Mouse (Mus musculus) stomach, postnatal 0 days (tissue): ENCODE data around the gene Nmt1. TPM values are rescaled to one million over a fixed set of nuclear protein-coding genes. Genes with fewer than 3 reads are reported as not detected.
A peak's percentile ranks its signal among the peaks of the same experiment; 100 is the strongest.

ENCODE experiments used
- ATAC-seq: fragments of 200-750 bp; cut with Nextera tagmentation; 2 replicates; pipeline ENCODE4 v1.8.0; 2017; ENCODE audit not compliant: low FRiP score, low TSS enrichment
- DNase-seq: peaks from one replicate; pipeline ENCODE4 v3.0.0-alpha.2; 2016; ENCODE audit warnings: low spot score
- H3K27ac ChIP-seq: fragments of 300-500 bp; sonication (generic); replicated peaks from 2 replicates; pipeline ENCODE4 v1.5.1; 2014; ENCODE audit warnings: mild to moderate bottlenecking, control low read depth
- H3K27me3 ChIP-seq: fragments of 300-500 bp; sonication (generic); 2 replicates; pipeline ENCODE4 v1.6.1; 2014; ENCODE audit warnings: low read length; ENCODE audit not compliant: control insufficient read depth, insufficient read depth
- H3K36me3 ChIP-seq: fragments of 300-500 bp; sonication (generic); 2 replicates; pipeline ENCODE4 v1.6.1; 2014; ENCODE audit warnings: low read length, mixed read lengths; ENCODE audit not compliant: control insufficient read depth, insufficient read depth
- H3K4me1 ChIP-seq: fragments of 300-500 bp; sonication (generic); replicated peaks from 2 replicates; pipeline ENCODE4 v1.6.1; 2014; ENCODE audit warnings: antibody characterized with exemption; ENCODE audit not compliant: control insufficient read depth, insufficient read depth
- H3K4me2 ChIP-seq: fragments of 300-500 bp; sonication (generic); replicated peaks from 2 replicates; pipeline ENCODE4 v1.6.1; 2014; ENCODE audit warnings: low read depth, mild to moderate bottlenecking, control low read depth, moderate library complexity
- H3K4me3 ChIP-seq: fragments of 300-500 bp; sonication (generic); 2 replicates; pipeline ENCODE4 v1.5.1; 2014; ENCODE audit warnings: low read depth, low read length, control low read depth
- H3K9ac ChIP-seq: fragments of 300-500 bp; sonication (generic); 2 replicates; pipeline ENCODE4 v1.6.1; 2014; ENCODE audit warnings: mild to moderate bottlenecking, low read length, control low read depth, mixed read lengths
- H3K9me3 ChIP-seq: fragments of 300-500 bp; sonication (generic); 2 replicates; pipeline ENCODE4 v1.6.1; 2016; ENCODE audit warnings: low read length; ENCODE audit not compliant: control insufficient read depth
- CTCF ChIP-seq: IDR thresholded peaks from 2 replicates; pipeline ENCODE4 v1.5.1; 2016; ENCODE audit warnings: antibody characterized with exemption, low read depth, mild to moderate bottlenecking, moderate library complexity
- EP300 ChIP-seq: optimal IDR thresholded peaks from 2 replicates; pipeline ENCODE3; 2016; ENCODE audit warnings: antibody characterized with exemption
- WGBS: fragments of 180-500 bp; shearing (Covaris S2); extraction: QIAGEN DNeasy Blood & Tissue Kit; methylation state at CpG from one replicate; pipeline ENCODE4 v1.1.7; 2014; 5-methylcytosine and 5-hydroxymethylcytosine counted together
- polyA plus RNA-seq: library from polyadenylated mRNA; unstranded; fragments of >200 nt; fragmentation: Nextera tagmentation; extraction: Ambion mirVana; gene quantifications from 2 replicates; pipeline ENCODE4 v1.2.1, GENCODE M21; 2015

The Nmt1 gene
- polyA plus RNA-seq, 1 experiment from 2014 or later: 52.3 TPM

- H3K27me3 ChIP-seq: no peaks in the 10 kb centered on the region
- WGBS: 67% methylated on average over 6 of the region's 6 CpGs
- H3K36me3 ChIP-seq: no peaks in the 10 kb centered on the region
- H3K4me1 ChIP-seq: 0 out of 2 replicates have a peak, but pooled peaks cover 3% of the 10 kb centered on the region
- no peak overlapping the region for H3K27ac ChIP-seq
- no peak overlapping the region for H3K4me3 ChIP-seq
- no peak for DNase-seq
- no peak for ATAC-seq
- no peak overlapping the region for H3K4me2 ChIP-seq
- no peaks in the 10 kb centered on the region for H3K9me3 ChIP-seq
- TF ChIP-seq EP300 (no peak), CTCF (no peak)
- no peak overlapping the region for H3K9ac ChIP-seq
These were observed 21.0 kb upstream of the Nmt1 start for GRCm38 (mm10) chr11:103007001-103007340.

GRCm38 (mm10) chr11:103008558-103008957 lies 19.4 kb upstream of the Nmt1 start:
- Histone ChIP-seq H3K4me1 (0 out of 2 replicates have a peak, but pooled peaks cover under 1% of the 10 kb centered on the region), H3K9me3 (no peaks in the 10 kb centered on the region), H3K4me2 (no peak overlapping the region), H3K36me3 (no peaks in the 10 kb centered on the region), H3K27me3 (no peaks in the 10 kb centered on the region), H3K9ac (no peak overlapping the region), H3K4me3 (no peak overlapping the region), H3K27ac (no peak overlapping the region)
- DNase-seq (no peak), ATAC-seq (no peak)
- TF ChIP-seq EP300 (no peak), CTCF (no peak)
- 54% methylated on average over 7 of the region's 7 CpGs for WGBS

GRCm38 (mm10) chr11:103009208-103009607 lies 18.8 kb upstream of the Nmt1 start:
- TF ChIP-seq CTCF (peak; percentile 59), EP300 (no peak)
- DNase-seq (no peak), ATAC-seq (no peak)
- no peaks in the 10 kb centered on the region for H3K36me3 ChIP-seq
- no peaks in the 10 kb centered on the region for H3K4me1 ChIP-seq
- H3K4me3 ChIP-seq: no peak overlapping the region
- no peak overlapping the region for H3K9ac ChIP-seq
- no peak overlapping the region for H3K4me2 ChIP-seq
- 78% methylated on average over 8 of the region's 8 CpGs for WGBS
- no peaks in the 10 kb centered on the region for H3K9me3 ChIP-seq
- no peak overlapping the region for H3K27ac ChIP-seq
- no peaks in the 10 kb centered on the region for H3K27me3 ChIP-seq

- WGBS: 63% methylated on average over 13 of the region's 13 CpGs
- Histone ChIP-seq H3K4me3 (no peak overlapping the region), H3K4me2 (no peak overlapping the region), H3K9me3 (no peaks in the 10 kb centered on the region), H3K27ac (no peak overlapping the region), H3K27me3 (no peaks in the 10 kb centered on the region), H3K36me3 (no peaks in the 10 kb centered on the region), H3K9ac (no peak overlapping the region), H3K4me1 (no peaks in the 10 kb centered on the region)
- TF ChIP-seq EP300 (no peak), CTCF (no peak)
- no peak for DNase-seq
- ATAC-seq: peak; percentile 24; the same call in 1 of the 2 replicates
These were observed 17.4 kb upstream of the Nmt1 start for GRCm38 (mm10) chr11:103010454-103011205.

- no peak overlapping the region for H3K27ac ChIP-seq
- H3K9ac ChIP-seq: no peak overlapping the region
- H3K36me3 ChIP-seq: no peaks in the 10 kb centered on the region
- no peaks in the 10 kb centered on the region for H3K27me3 ChIP-seq
- H3K4me3 ChIP-seq: no peak overlapping the region
- no peak for TF ChIP-seq EP300
- no peak for TF ChIP-seq CTCF
- 62% methylated on average over 2 of the region's 2 CpGs for WGBS
- no peaks in the 10 kb centered on the region for H3K9me3 ChIP-seq
- H3K4me2 ChIP-seq: no peak overlapping the region
- H3K4me1 ChIP-seq: no peaks in the 10 kb centered on the region
- ATAC-seq (no peak), DNase-seq (no peak)
These were observed 16.8 kb upstream of the Nmt1 start for GRCm38 (mm10) chr11:103011206-103011497.
